Mouse (Mus musculus) kidney, adult 9 months (tissue): ENCODE measurements at regions not wholly inside any gene's neighbourhood (a gene's known extent, or its start where the extent isn't known, plus 50 kb on each side); places are given as distances from the start of the nearest gene placed in this dataset.

Experiments
- DNase-seq: peaks from one replicate; pipeline ENCODE4 v3.0.0; 2022

DNA sequence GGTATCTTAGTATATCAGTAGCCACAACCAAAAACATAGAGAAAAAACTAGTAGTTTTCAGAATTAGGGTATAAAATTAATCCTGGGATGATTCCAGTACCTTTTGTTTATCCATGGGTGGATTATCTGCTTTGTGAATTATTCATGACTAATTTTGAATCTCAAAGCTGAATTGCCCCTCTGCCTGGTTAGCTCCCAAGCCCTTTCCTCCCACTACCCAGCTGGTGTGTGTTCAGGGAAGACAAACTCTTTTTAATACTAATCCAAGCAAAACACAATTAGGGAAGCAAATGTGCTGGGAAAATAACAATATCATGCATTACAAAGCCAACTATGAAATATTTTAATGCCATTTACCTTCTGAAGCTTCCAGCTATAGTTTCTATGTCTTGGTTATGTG is 347.4 kb downstream of the Gm43517 start:
- no peak for DNase-seq

- no peak for DNase-seq
These were observed 352.1 kb downstream of the Gm43517 start for GRCm38 (mm10) chr12:49737100-49737499.

DNA sequence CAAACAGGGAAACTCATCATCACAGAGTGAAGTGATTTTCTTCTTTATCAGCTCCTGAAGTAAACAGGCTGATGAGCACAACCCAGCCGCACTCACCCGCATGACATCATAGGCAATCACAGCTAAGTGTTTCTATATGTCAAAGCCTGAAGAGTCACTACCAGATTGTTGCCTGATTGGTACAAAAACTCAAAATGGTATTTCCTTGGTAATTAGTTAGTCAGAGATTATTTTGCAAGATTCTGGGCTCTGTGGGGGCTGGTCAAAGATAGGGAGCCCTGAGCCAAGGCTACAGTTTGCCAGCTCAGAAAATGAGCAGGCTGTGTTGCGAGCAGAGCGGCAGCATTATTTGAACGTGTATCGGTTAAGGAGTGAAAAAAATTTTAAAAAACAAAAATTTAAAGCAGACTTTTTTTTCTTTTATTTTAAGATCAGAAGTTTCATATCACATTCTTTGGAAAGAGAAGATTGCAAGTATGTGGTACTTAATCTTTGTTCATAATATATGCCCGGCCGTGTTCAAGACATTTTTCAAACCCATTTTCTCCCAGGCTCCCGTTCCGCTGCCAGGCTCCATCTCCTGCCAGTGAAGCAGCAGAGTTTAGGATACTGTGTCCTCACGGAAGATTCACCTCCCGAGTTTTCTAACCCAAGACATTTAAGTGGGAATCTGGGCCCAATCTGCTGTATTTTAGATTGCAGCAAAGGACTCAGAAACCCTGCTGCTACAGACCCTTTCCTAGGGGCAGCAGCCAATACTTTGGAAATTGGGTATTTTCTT is 355.2 kb downstream of the Gm43517 start:
- no peak for DNase-seq

DNA sequence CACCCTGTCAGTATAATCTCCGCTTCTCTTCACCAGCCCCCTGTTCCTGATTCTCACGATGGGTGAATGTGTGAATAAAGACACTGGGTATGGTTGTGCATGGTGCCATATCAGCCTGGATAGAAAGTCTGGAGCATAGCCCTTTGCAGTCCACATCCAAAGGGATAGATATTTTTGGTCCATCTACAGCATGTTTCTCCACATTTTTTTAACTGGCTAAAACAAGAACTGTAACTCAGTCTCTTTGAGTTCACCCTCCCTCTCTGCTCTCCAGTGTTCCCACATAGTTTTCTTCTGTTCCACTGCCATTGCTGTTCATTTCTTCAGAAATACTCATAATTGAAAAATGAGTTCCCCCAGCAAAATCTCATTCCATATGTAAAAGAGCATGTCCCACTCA is 358.4 kb downstream of the Gm43517 start:
- DNase-seq = no peak

DNA sequence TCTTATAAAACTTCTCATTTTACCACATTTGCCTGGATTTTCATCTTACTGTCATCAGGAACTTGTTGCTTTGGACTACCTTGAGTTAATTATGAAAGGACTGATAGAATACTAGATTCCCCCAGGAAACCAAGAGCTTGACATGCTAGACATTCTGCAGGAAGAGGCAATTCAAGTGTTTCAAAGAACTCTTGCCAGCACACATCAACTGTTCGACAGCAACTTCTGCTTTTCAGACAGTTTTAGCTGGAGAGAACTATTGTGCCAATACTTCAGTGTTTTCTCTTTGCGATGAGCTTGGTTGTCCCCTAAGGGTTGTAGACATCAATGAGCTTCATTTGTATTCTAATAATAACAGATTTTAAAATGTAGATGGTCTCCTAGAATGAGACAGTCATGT is 362.1 kb downstream of the Gm43517 start:
- DNase-seq = no peak

DNA sequence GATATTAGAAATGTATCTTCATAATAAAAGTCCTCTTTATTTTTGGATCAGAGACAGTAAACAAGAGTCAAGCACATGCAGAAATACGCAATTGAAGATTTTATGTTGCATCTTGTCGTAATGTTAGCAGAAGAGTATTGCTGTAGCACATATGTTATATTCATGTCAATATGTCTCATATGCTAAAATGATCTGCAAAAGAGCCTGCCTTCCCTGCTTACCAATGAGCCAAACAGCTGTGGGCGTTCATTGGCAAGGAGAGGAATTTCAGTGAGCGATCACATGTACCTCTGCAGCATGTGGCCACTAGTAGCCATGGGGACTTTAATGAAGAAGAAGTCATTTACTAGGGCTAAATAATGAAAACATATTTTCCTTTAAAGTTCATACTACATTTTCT is 373.4 kb downstream of the Gm43517 start:
- no peak for DNase-seq

- no peak for DNase-seq
These were observed 379.6 kb downstream of the Gm43517 start for GRCm38 (mm10) chr12:49764541-49764940.

DNA sequence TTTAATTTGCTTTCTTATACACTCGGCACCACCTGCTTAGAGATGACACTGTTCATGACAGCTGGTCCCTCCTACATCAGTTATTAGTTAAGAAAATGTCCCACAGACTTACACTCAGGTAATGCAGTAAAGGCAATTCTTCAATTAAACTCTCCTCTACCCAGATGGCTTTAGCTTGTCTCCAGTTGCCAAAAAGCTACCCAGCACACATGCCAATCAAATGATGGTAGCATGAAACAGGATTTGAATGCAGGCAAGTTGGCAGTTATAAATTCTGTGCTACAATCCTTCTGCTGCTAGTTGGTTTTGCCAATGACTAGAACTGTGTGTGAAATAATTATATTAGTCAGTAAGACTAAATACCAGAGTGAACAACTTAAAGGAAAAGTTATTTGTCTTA is 423.4 kb downstream of the Gm43517 start:
- DNase-seq = no peak

DNA sequence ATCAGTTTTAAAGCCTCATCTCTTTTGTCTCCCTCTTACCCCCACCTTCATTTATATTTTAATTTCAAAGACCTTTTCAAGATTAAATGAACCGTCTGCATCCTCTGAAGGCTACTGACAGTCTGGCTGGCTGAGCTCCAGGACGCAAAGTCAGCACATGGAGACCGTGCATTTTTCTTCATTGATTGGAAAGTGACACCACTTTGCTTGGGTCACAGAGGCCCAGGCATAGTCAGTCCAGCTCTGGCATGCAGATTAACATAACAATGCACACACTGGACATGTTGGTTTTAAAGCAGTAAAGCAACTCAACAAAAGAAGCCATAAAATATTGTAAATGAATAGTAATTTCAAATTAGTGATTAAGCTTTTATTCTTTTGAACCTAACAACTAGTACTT is 429.7 kb downstream of the Gm43517 start:
- DNase-seq = no peak

DNA sequence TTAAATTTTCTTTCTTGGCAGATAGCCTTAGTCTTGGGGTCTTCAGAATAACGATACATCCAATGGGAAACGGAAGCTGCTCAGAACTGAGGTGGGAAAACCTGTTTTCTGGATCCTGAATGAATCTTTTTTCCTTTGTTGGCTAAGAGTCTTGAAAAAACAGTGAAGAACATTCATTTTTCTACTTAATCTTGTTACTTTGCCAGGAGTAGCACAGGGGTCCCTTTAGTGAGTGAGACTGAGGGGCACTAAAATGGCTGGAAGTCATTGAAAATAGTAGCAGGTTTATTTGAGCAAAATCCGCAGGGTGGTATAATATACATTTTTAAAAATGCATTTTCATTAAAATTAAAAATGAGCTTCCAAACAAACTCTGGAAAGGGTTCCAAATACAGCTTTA is 442.8 kb downstream of the Gm43517 start:
- no peak for DNase-seq

DNA sequence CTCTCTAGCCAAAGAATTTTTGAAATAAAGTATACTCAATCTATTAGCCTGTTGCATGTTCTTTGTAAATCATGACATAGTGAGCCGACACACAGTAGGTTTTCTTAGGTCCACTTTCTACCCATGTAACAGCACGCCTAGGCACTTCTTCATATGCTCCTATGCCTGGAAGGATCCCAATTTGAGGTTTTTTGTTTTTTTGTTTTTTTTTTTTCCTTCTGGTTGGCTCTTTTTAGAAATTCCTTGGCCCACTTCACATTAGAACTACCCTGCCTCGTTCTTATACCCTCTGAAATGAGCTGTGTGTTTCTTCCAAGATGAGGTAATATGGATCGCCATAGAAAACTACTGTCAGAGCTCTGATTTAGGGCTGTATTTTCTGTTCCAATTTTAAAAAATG is 443.6 kb downstream of the Gm43517 start:
- no peak for DNase-seq

DNA sequence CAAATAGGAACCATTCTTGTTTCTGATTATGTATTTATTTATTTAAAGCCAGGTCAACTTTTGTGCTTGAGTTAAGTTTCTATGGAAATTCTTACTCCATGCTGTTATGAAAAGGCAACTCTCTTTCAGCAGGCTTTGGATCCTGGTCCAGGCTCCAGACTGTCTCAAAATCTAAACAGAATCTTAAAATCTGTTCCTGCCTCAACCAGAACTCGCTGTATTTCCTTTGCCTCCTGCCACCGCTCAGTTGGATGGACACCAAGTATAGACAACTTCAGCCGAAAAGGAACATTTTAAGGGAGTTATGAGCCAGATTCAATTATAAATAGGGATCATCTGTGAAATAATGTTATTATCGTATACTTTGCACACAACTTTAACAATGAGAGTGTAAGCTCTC is 445.7 kb downstream of the Gm43517 start:
- DNase-seq = no peak

DNA sequence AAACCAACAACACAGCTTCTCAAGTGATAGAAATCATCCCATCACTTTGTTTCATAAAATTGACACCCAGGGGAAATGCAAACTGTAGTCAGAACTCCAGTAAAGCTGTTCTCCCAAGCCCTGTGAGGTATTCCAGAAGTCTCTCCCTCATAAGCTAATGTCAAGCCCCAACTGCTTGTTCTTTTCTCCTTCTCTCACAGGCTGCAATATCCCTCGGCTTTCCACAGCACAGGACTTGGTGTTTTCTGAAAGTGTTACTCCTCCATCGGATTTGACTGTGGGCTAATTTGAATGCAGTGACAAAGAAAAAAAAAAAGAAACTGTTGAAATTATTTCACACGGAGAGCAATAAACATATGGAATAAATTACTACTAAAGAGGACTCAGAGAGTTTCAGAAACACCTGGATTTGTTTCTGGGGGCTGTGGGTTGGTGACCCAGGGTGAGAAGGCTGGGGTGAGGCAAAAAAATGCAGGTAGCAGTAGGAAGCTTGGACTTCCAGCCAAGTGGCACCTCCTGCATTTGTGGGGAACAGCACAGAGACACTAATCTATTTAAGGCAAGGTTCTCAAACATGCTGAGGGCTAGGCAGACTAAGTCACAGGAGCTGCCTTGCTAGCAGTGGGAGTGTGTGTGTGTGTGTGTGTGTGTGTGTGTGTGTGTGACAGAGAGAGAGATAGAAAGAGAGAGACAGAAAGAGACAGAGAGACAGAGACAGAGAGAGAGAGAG is 447.3 kb downstream of the Gm43517 start:
- DNase-seq = no peak

DNA sequence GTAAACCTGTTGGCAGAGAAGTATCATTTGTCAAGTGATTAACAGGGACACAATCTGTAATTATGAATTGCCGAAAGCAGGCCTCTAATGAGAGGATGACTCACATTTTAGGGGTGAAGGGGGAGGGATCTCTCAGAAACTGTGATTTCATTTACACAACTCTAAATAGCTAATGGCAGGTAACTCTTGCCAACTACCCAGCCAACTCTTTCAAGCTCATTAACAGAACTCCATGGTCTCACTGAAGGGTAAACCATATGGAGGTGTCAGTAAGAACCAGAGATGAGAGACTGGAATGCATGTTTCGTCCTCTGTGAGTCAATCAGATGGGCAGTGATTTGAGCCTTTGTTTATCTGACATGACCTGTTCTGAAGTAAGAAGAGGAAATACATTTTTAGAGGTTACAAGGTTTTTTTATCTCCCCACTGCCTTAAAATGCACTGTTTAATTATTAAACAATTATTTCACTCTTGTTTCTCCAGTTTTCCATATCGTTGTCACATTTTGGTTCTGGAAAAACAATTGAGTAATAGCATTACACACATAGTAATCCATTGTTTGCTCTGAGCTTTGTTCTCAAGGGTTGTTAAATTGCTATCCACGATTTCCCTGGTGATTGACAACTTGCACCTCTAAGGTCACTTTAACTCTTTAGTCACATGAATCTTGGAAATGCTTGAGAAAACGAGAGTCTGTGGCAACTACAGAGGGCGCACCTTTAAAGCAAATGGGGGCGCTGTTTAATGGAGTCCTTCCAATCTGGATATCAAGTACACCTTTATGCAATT is 451.5 kb downstream of the Gm43517 start:
- no peak for DNase-seq

DNA sequence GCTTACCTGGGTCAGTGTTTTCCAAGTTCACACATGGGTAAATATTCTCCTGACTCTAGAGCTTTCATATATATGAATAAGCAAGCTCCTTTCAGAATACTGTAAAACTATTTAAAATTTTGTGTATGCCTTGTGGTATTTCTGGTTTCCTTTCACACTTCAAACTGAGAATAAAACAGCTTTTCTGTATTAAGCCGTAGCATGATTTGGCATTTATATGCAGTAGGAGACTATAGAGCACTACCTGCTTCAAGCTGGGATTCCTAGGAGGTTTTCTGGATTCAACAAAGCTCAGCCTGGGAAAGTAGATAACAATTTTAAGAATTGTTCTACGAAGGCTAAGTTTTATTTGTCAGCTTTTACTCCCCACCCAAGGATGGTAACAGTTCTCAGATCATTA is 500.5 kb downstream of the Gm43517 start:
- DNase-seq = no peak

DNA sequence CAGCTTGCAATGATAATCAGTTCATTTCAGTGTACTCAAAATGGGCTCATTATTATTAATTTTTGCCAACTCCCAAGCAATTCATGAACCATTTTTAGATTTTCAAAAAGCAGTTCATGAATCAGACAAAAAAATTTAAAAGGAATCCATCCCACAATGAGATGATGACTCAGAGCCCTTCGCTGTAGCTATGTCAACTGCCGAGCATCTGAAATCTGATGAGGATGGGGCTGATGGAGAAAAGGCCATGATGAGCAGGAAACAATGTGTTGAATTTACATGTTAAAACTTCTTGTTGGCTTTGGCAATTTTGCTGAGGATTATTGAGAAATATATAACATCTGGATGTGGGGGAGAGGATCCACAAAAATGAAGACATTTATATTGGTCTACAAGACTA is 502.3 kb downstream of the Gm43517 start:
- DNase-seq = no peak

DNA sequence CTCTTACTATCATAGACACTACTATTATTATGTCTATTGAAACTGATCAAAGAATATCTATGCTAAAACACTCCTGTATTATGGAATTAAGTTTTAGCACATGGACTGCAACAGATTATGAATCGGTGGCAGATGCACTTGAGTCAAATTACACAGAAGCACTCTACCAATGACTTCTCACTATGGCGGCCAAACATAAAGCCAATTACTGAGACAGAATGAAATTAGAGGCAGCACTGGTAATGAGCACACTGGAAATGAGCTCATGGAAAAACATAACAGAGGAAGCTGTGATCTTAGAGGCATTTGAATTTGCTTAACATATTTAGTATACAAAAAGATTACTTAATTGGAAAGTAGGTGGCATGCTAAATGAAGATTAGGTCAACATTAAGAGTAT is 512.8 kb downstream of the Gm43517 start:
- DNase-seq = no peak

GRCm38 (mm10) chr12:49915691-49916090 is 530.7 kb downstream of the Gm43517 start:
- no peak for DNase-seq

DNA sequence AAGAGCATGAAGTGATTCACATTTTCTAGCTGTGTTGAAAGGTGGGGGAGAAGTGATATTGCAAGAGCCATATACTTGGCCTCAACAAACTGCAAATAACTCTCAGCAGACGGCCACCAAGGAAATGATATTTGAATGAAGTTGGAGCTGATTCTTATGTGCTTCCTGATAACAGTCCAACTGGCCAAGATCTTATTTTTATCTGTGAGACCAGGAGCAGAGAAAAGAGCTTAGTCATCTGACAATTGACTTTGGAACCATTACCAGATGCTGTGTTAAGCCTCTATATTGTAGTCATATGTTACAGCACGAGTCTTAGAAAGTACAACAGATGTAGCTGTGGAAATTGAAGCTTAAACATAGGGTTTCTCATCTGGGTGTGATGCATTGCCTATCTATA is 536.6 kb downstream of the Gm43517 start:
- DNase-seq = no peak

GRCm38 (mm10) chr12:49940818-49941217 is 555.8 kb downstream of the Gm43517 start:
- DNase-seq = no peak

- no peak for DNase-seq
These were observed 560.1 kb downstream of the Gm43517 start for GRCm38 (mm10) chr12:49944911-49945627.

GRCm38 (mm10) chr12:49945628-49946220 is 560.8 kb downstream of the Gm43517 start:
- DNase-seq = no peak
